Mouse (Mus musculus) Muller cell, postnatal 12 days (primary cell): ENCODE measurements at regions not wholly inside any gene's neighbourhood (a gene's known extent, or its start where the extent isn't known, plus 50 kb on each side); places are given as distances from the start of the nearest gene placed in this dataset.
A peak's percentile ranks its signal among the peaks of the same experiment; 100 is the strongest.
"Not testable (repeated sequence)": the region's sequence is repeated elsewhere in the genome, so short reads cannot be mapped to it uniquely, and the experiment has no call there.

Experiments used
- DNase-seq: peaks from one replicate; pipeline ENCODE4 v3.0.0-alpha.2; 2015; ENCODE audit errors: inconsistent ontology term

DNA sequence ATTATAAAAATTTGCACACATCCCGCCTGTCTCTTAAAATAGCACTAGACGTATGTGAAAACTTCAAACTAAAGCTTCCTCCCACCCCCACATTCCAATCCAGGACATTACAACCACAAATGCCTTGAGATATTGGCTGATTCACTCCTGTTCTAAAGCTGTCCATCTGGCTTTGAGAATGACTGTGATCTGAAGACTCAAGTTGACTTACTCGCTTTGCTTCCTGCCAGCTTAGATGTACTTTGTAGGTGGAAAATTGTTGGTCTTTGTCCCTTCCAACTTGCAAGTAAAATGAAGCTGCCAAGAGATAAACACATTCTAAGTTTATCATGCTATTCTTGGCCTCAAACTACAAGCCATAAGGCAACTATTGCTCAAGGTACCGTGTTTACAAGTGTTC is 779.7 kb downstream of the Cetn3 start:
- DNase-seq, result peak; percentile 2

DNA sequence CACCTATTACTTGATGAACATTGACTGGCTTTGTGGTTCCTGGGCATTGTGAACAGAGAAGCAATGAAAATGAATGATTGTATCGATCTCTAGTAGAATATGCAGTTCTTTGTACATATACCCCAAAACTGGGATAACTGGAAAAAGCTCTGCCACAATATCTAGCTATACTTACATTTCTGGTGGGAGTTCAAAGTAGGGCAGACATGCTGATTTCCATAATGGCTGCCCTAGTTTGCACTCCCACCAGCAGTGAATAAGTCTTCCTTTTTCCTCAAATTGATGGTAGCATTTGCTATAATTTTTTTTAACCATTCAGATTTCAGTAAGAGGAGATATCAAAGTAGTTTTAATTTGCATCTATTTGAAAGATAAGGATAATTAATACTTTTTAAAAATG is 788.0 kb downstream of the Cetn3 start:
- DNase-seq, result no peak

DNA sequence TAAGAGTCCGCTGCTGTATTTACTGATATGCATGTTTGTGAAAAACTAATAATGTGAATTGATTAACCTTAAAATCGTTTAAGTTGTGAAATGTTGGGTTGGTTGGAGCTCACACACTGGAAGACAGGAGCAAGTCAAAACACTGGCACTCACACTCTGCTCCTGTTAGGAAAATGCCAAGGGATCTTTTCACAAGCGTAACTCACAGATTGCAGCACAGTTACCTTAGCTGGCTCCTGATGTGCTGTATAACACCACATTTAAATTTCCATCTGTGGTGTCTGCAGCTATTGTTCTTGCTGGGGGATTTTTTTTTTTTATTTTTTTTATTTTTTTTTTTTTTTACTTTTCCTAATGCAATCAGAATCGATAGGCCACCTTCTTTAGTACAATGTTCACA is 795.1 kb downstream of the Cetn3 start:
- no peak for DNase-seq

DNA sequence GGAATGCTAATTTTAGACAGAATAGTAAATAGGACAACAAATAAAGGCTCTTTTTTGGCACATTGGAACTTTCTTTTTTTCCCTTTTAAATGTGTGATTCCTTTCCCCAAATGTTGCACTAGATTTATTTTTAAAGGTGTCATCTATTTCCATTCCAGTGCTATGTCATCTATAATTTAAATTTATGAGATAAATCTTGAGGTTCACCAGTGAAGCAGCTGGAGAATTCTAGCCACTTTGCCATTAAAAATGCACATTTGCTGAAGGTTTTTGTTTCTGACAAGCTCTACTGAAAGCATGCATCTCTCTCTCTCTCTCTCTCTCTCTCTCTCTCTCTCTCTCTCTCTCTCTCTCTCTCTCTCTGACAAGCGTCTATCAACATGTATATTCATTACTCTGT is 803.5 kb downstream of the Cetn3 start:
- no peak for DNase-seq

DNA sequence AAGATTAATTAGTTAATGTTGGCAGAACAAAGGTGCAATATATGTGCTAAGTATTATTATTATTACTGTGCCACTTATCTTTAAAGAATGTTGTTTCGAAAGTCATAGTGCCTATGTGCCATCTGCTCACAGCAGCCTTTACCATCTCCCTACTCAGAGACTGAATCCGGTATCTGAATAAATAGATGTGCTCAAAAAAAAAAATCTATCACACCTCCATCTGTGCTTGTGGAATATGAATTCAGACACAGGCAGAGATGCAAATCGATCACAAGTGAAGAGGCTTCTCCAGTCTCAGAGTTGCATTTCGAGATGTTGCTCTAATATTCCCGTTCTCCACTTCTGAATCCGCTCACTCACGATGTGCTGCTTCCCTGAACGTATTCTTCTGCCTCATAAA is 811.0 kb downstream of the Cetn3 start:
- DNase-seq, result no peak

DNA sequence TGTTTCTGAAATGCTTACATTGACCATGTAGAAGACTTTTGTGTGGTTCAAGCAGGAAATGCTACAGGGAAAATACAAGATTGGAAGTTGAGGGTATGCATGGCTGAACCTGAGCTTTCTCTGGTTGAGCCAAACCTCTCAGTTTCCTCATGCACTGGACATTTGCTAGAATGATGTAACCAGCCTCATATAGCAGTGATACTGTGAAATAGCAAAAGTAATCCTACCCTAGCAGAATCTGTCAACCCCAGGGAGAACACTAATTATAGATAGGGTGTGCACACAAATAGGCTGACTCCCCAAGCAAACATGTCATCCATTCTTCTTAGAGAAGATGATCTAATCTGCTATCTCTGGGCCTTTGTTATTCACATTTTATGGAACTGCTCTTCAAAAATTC is 812.7 kb downstream of the Cetn3 start:
- no peak for DNase-seq

DNA sequence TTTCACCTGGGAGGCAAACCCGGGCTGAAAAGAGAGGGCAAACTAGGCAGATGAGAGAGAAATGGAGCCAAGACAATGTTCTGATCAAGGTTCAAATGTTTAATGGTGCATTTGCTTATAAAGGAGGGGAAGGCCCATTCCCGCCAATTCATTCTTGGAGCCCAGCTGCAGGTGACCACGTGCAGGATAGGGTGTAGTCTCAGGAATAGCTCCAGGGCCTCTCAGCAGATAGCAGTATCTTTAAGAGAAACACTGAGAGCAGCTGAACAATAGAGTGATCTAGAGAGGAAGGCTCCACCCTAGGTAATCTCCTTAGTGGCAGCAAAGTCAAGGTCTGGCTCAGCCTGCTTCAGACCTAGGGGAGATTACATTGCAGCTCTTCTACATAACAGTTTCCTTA is 823.0 kb downstream of the Cetn3 start:
- DNase-seq, result not testable (repeated sequence)

DNA sequence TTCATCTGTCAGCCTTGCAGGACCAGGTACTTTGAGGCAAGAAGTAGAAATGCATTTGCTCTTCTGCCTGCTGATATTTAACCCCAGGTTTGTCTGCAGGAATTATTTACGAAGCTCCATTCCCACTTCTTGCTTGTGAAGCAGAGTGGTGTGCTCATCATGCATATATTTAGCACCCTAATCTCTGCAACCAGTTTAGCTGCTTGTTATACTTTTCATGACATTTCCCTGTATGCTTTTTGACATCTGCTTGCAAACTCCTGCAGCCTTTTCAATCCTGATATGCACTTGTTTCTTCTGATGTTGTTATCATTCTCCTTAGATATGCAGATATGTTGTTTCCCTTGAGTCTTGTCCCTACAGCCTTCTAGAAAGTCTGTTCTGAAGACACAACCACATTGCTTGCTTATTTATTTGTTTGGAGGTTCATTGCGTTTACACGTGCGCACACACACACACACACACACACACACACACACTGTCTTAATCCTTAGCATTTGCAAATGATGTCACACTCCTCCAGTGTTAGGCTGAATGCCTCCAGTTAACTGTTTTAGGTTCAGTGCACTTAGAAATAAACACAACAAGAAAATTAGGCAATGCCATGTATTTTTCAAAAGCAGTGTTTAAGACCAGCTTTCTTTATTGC is 836.3 kb downstream of the Cetn3 start:
- no peak for DNase-seq

DNA sequence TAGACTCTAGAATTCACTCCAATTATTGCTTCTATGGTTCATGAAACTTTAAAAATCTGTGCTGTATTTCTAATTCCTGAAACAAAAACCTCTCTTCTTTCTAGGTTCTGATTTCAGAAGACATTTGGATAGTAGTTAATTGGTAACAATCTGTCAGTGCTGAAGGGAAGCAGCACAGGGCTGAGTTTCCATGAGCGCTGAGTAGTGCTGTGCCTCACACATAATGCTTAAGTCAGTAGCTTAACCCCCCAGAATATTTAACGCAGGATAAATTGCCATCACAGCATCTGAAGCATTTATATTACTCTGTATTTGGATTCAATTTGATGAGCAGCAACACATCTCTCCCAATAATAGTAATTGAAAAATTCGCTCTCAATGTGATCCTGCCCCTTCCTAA is 837.2 kb downstream of the Cetn3 start:
- no peak for DNase-seq

DNA sequence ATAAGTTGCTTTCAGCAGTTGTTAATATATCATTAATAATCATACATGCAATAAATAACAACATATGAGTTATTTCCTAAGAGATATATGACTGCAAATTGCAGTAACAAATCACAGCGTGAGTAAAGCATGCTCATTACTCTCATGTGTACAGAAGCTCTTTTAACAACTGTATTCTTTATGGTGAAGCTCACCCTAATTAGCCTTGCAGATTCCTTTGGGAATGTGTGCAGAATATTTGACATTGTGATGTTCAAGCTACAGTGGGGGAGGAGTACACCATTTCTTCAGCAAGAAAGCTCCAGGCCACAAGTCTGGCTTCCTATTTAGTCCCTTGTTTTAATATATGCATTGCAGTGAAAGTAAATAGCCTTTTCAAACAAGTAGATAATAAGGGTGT is 837.9 kb downstream of the Cetn3 start:
- peak; percentile 2 for DNase-seq

DNA sequence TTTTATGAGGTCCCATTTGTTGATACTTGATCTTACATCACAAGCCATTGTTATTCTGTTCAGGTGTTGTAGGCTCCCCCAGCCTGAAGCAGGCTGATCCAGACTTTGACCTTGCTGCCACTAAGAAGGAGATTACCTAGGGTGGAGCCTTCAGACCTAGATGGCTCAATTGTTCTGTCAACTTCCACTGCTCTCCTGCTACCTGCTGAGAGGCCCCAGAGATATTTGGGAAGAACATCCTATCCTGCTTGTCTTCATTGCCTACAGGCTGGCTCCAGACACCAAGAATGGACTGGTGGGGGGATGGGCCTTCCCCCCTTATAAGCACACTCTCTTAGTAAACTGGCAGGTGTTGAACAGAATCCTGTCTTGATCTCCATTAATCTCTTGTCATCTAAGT is 845.9 kb downstream of the Cetn3 start:
- not testable (repeated sequence) for DNase-seq
